Mouse (Mus musculus) heart, postnatal 0 days (tissue): ENCODE results near the gene Lrrc27. TPM values are rescaled to one million over a fixed set of nuclear protein-coding genes. Genes with fewer than 3 reads are reported as not detected.

ENCODE experiments used
- ATAC-seq: fragments of 200-750 bp; cut with Nextera tagmentation; 2 replicates; pipeline ENCODE4 v1.8.0; 2017; ENCODE audit warnings: low read depth, moderate number of reproducible peaks, moderate library complexity; ENCODE audit not compliant: insufficient read depth
- DNase-seq: peaks from one replicate; pipeline ENCODE4 v3.0.0-alpha.2; 2016; ENCODE audit warnings: low spot score
- H3K27ac ChIP-seq: fragments of 300-500 bp; sonication (generic); 2 replicates; pipeline ENCODE4 v1.5.1; 2014; ENCODE audit warnings: low read depth, mild to moderate bottlenecking
- H3K27me3 ChIP-seq: fragments of 300-500 bp; sonication (generic); 2 replicates; pipeline ENCODE4 v1.6.1; 2014; ENCODE audit warnings: low read length, mixed read lengths; ENCODE audit not compliant: control insufficient read depth, insufficient read depth
- H3K36me3 ChIP-seq: fragments of 300-500 bp; sonication (generic); replicated peaks from 2 replicates; pipeline ENCODE4 v1.6.1; 2014; ENCODE audit warnings: low read length, mixed read lengths; ENCODE audit not compliant: control insufficient read depth, insufficient read depth
- H3K4me1 ChIP-seq: fragments of 300-500 bp; sonication (generic); 2 replicates; pipeline ENCODE4 v1.6.1; 2014; ENCODE audit warnings: antibody characterized with exemption; ENCODE audit not compliant: control insufficient read depth, insufficient read depth
- H3K4me2 ChIP-seq: fragments of 300-500 bp; sonication (generic); 2 replicates; pipeline ENCODE4 v1.6.1; 2014; ENCODE audit warnings: low read depth, mild to moderate bottlenecking, low read length, moderate library complexity
- H3K4me3 ChIP-seq: fragments of 300-500 bp; sonication (generic); 2 replicates; pipeline ENCODE4 v1.5.1; 2014; ENCODE audit warnings: low read depth, low read length
- H3K9ac ChIP-seq: fragments of 300-500 bp; sonication (generic); replicated peaks from 2 replicates; pipeline ENCODE4 v1.6.1; 2014; ENCODE audit warnings: low read depth, low read length, mixed read lengths
- H3K9me3 ChIP-seq: fragments of 300-500 bp; sonication (generic); replicated peaks from 2 replicates; pipeline ENCODE4 v1.6.1; 2016; ENCODE audit warnings: low read length; ENCODE audit not compliant: control insufficient read depth
- CTCF ChIP-seq: IDR thresholded peaks from 2 replicates; pipeline ENCODE4 v1.5.1; 2016; ENCODE audit warnings: antibody characterized with exemption, control low read depth, low read depth
- EP300 ChIP-seq: IDR thresholded peaks from 2 replicates; pipeline ENCODE4 v1.6.1; 2016; ENCODE audit warnings: antibody characterized with exemption, low read depth
- WGBS: fragments of 180-500 bp; shearing (Covaris S2); extraction: QIAGEN DNeasy Blood & Tissue Kit; methylation state at CpG from one replicate; pipeline ENCODE4 v1.1.7; 2014; 5-methylcytosine and 5-hydroxymethylcytosine counted together
- polyA plus RNA-seq: library from polyadenylated mRNA; unstranded; fragments of >200 nt; fragmentation: Nextera tagmentation; extraction: Ambion mirVana; gene quantifications from 2 replicates; pipeline ENCODE4 v1.2.1, GENCODE M21; 2015
- total RNA-seq: library from RNA; depleted of rRNA; stranded (reverse); fragments of >200 nt; gene quantifications from 2 replicates; pipeline ENCODE4 v1.2.3, GENCODE M21; 2014; ENCODE audit warnings: low replicate concordance

Lrrc27 gene
- total and polyA plus RNA-seq, 2 experiments from 2014 or later, result 1.9 to 5.0 TPM

DNA sequence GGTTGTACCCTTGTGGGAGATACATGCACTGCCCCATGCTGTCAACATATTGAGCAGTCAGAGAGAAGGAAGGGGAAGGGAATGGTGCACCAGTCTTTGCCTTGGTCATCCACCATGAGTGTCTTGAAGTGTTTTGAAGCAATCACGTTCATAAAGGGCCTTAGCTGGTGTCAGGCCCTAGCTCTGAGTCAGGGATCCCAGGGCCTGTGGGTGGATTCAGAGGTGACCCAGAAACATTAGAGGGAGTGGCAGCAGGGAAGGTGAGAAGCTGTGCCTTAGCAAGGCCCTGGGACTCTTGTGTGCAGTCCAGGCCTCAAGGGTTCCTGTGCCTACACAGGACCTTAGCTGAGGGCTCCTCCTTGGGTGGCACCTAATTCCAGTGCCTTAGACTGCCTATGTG lies 11.3 kb downstream of the Lrrc27 start:
- no peaks in the 10 kb centered on the region for H3K9me3 ChIP-seq
- H3K9ac ChIP-seq, result no peak overlapping the region
- H3K27ac ChIP-seq, result peak overlapping the region; percentile 63; the same call in 1 of the 2 replicates
- ATAC-seq (no peak), DNase-seq (no peak)
- TF ChIP-seq EP300, result no peak
- TF ChIP-seq CTCF, result no peak
- H3K4me2 ChIP-seq, result no peak overlapping the region
- no peaks in the 10 kb centered on the region for H3K27me3 ChIP-seq
- peaks cover 38% of the 10 kb centered on the region for H3K4me1 ChIP-seq
- no peak overlapping the region for H3K4me3 ChIP-seq
- H3K36me3 ChIP-seq, result no peaks in the 10 kb centered on the region
- WGBS, result 70% methylated on average over 1 of the region's 1 CpGs

GRCm38 (mm10) chr7:139224725-139225124 lies 11.9 kb downstream of the Lrrc27 start:
- no peak for TF ChIP-seq EP300
- TF ChIP-seq CTCF, result no peak
- Histone ChIP-seq H3K4me2 (no peak overlapping the region), H3K4me1 (peaks cover 39% of the 10 kb centered on the region), H3K27me3 (no peaks in the 10 kb centered on the region), H3K36me3 (no peaks in the 10 kb centered on the region), H3K4me3 (no peak overlapping the region), H3K27ac (peak overlapping the region; percentile 63; the same call in 1 of the 2 replicates), H3K9ac (no peak overlapping the region), H3K9me3 (no peaks in the 10 kb centered on the region)
- 50% methylated on average over 8 of the region's 8 CpGs for WGBS
- ATAC-seq (no peak), DNase-seq (peak; percentile 50)

DNA sequence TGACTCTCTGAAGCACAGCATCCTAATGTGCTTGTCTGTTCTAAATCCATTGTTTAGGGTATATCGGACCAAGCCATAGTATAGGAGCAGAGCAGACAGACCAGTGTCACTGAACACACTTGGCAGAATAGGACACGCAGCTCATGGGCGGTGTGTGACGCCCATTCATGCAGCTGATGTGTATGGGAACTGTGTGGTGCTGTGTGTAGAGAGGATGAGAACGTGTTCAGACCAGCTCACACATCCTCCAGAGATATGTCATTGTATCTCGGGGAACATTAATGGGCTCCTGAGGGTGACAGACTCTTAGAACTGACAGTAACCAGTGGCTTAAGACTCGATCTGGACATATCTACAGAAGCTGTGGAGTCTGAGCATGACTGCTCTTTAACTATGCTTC lies 13.6 kb downstream of the Lrrc27 start:
- Histone ChIP-seq H3K9me3 (no peaks in the 10 kb centered on the region), H3K4me1 (peaks cover 47% of the 10 kb centered on the region), H3K36me3 (no peaks in the 10 kb centered on the region), H3K4me3 (no peak overlapping the region), H3K27me3 (no peaks in the 10 kb centered on the region), H3K27ac (no peak overlapping the region), H3K4me2 (no peak overlapping the region), H3K9ac (no peak overlapping the region)
- ATAC-seq, result no peak
- DNase-seq, result no peak
- WGBS, result 75% methylated on average over 7 of the region's 7 CpGs
- TF ChIP-seq EP300 (no peak), CTCF (no peak)

- Histone ChIP-seq H3K36me3 (no peaks in the 10 kb centered on the region), H3K9ac (no peak overlapping the region), H3K27ac (peak overlapping the region; percentile 86), H3K4me2 (no peak overlapping the region; the same call in 1 of the 2 replicates), H3K9me3 (no peaks in the 10 kb centered on the region), H3K4me3 (no peak overlapping the region), H3K4me1 (peaks cover 47% of the 10 kb centered on the region), H3K27me3 (no peaks in the 10 kb centered on the region)
- DNase-seq, result peak; percentile 83
- no peak for TF ChIP-seq CTCF
- peak; percentile 48; the same call in 1 of the 2 replicates for TF ChIP-seq EP300
- WGBS, result 20% methylated on average over 6 of the region's 6 CpGs
- peak; percentile 77 for ATAC-seq
Measured at GRCm38 (mm10) chr7:139228447-139229171, 15.8 kb downstream of the Lrrc27 start.

DNA sequence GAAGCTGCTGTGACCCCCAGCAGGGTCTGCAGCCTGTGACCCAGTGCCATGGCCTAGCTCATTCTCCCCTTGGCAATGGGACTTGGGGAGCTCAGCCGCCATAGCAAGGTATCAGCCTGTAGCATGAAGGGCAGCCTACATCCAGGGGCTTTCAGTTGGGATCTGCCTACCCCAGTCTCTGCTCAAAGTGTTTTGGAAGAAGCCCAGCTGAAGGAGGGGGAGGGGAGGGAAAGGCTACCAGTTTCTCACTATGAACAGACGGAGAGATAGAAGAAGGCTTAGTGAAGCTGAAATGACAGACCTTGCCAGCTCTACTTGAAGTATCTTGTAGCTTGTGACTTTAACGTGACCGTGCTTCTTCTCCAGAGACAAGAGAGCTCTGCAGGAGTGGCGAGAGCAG lies 17.0 kb downstream of the Lrrc27 start:
- no peak overlapping the region for H3K9ac ChIP-seq
- H3K9me3 ChIP-seq, result no peaks in the 10 kb centered on the region
- ATAC-seq (no peak), DNase-seq (no peak)
- H3K4me1 ChIP-seq, result peaks cover 46% of the 10 kb centered on the region
- no peak overlapping the region for H3K4me3 ChIP-seq
- H3K27ac ChIP-seq, result peak overlapping the region; percentile 86
- H3K4me2 ChIP-seq, result no peak overlapping the region
- TF ChIP-seq EP300 (no peak), CTCF (no peak)
- H3K36me3 ChIP-seq, result no peaks in the 10 kb centered on the region
- no peaks in the 10 kb centered on the region for H3K27me3 ChIP-seq
- WGBS, result 42% methylated on average over 5 of the region's 5 CpGs

GRCm38 (mm10) chr7:139230241-139230640 lies 17.5 kb downstream of the Lrrc27 start:
- Histone ChIP-seq H3K36me3 (no peaks in the 10 kb centered on the region), H3K9me3 (no peaks in the 10 kb centered on the region), H3K9ac (no peak overlapping the region), H3K4me3 (no peak overlapping the region), H3K27me3 (no peaks in the 10 kb centered on the region), H3K4me1 (peaks cover 45% of the 10 kb centered on the region), H3K27ac (peak overlapping the region; percentile 86), H3K4me2 (no peak overlapping the region)
- DNase-seq (no peak), ATAC-seq (no peak)
- TF ChIP-seq EP300 (no peak), CTCF (no peak)
- 63% methylated on average over 12 of the region's 12 CpGs for WGBS
